Mouse (Mus musculus) stomach, embryonic 16.5 days (tissue): ENCODE data around the gene Wnt3a. TPM values are rescaled to one million over a fixed set of nuclear protein-coding genes. Genes with fewer than 3 reads are reported as not detected.

ENCODE experiments used
- ATAC-seq: fragments of 200-750 bp; cut with Nextera tagmentation; 2 replicates; pipeline ENCODE4 v1.8.0; 2017; ENCODE audit warnings: moderate number of reproducible peaks, moderate TSS enrichment; ENCODE audit not compliant: insufficient read depth, low FRiP score
- H3K27ac ChIP-seq: fragments of 300-500 bp; sonication (generic); 2 replicates; pipeline ENCODE4 v1.5.1; 2014; ENCODE audit warnings: low read length
- H3K27me3 ChIP-seq: fragments of 300-500 bp; sonication (generic); 2 replicates; pipeline ENCODE4 v1.6.1; 2014; ENCODE audit warnings: low read length, control low read depth, mixed read lengths; ENCODE audit not compliant: control insufficient read depth, insufficient read depth
- H3K36me3 ChIP-seq: fragments of 300-500 bp; sonication (generic); 2 replicates; pipeline ENCODE4 v1.6.1; 2014; ENCODE audit warnings: low read length; ENCODE audit not compliant: control insufficient read depth, insufficient read depth
- H3K4me1 ChIP-seq: fragments of 300-500 bp; sonication (generic); 2 replicates; pipeline ENCODE4 v1.6.1; 2014; ENCODE audit warnings: low read length, control low read depth, mixed read lengths; ENCODE audit not compliant: control insufficient read depth, insufficient read depth
- H3K4me2 ChIP-seq: fragments of 300-500 bp; sonication (generic); 2 replicates; pipeline ENCODE4 v1.6.1; 2014; ENCODE audit warnings: low read depth, low read length, mixed read lengths
- H3K4me3 ChIP-seq: fragments of 300-500 bp; sonication (generic); replicated peaks from 2 replicates; pipeline ENCODE4 v1.5.1; 2014; ENCODE audit warnings: mild to moderate bottlenecking, low read length
- H3K9ac ChIP-seq: fragments of 300-500 bp; sonication (generic); 2 replicates; pipeline ENCODE4 v1.6.1; 2014; ENCODE audit warnings: low read length
- H3K9me3 ChIP-seq: fragments of 300-500 bp; sonication (generic); replicated peaks from 2 replicates; pipeline ENCODE4 v1.6.1; 2016; ENCODE audit warnings: low read length, control low read depth; ENCODE audit not compliant: control insufficient read depth
- WGBS: fragments of 180-500 bp; shearing (Covaris S2); extraction: QIAGEN DNeasy Blood & Tissue Kit; methylation state at CpG from one replicate; pipeline ENCODE4 v1.1.7; 2014; 5-methylcytosine and 5-hydroxymethylcytosine counted together
- polyA plus RNA-seq: library from polyadenylated mRNA; unstranded; fragments of >200 nt; fragmentation: Nextera tagmentation; extraction: Ambion mirVana; gene quantifications from 2 replicates; pipeline ENCODE4 v1.2.1, GENCODE M21; 2015

Wnt3a gene
- polyA plus RNA-seq, 1 experiment from 2014 or later: 0.23 TPM

- no peak for ATAC-seq
- Histone ChIP-seq H3K27me3 (no peaks in the 10 kb centered on the region), H3K9me3 (no peaks in the 10 kb centered on the region), H3K4me2 (no peak overlapping the region), H3K4me3 (no peak overlapping the region), H3K4me1 (peaks cover 9% of the 10 kb centered on the region; the same call in 1 of the 2 replicates), H3K9ac (no peak overlapping the region), H3K27ac (no peak overlapping the region), H3K36me3 (no peaks in the 10 kb centered on the region)
- WGBS: 51% methylated on average over 5 of the region's 5 CpGs
These were observed 40.0 kb upstream of the Wnt3a start for GRCm38 (mm10) chr11:59330560-59330959.

- Histone ChIP-seq H3K4me2 (no peak overlapping the region), H3K9ac (no peak overlapping the region), H3K36me3 (no peaks in the 10 kb centered on the region), H3K27ac (no peak overlapping the region), H3K4me1 (peaks cover 12% of the 10 kb centered on the region; the same call in 1 of the 2 replicates), H3K9me3 (no peaks in the 10 kb centered on the region), H3K27me3 (no peaks in the 10 kb centered on the region), H3K4me3 (no peak overlapping the region)
- WGBS: 58% methylated on average over 6 of the region's 6 CpGs
- ATAC-seq: no peak
These were observed 39.1 kb upstream of the Wnt3a start for GRCm38 (mm10) chr11:59329616-59330015.

GRCm38 (mm10) chr11:59327625-59328024 lies 37.1 kb upstream of the Wnt3a start:
- Histone ChIP-seq H3K36me3 (no peaks in the 10 kb centered on the region), H3K27ac (no peak overlapping the region), H3K4me3 (no peak overlapping the region), H3K9ac (no peak overlapping the region), H3K4me1 (0 out of 2 replicates have a peak, but pooled peaks cover 8% of the 10 kb centered on the region), H3K27me3 (no peaks in the 10 kb centered on the region), H3K4me2 (no peak overlapping the region), H3K9me3 (no peaks in the 10 kb centered on the region)
- WGBS: 84% methylated on average over 18 of the region's 18 CpGs
- no peak for ATAC-seq

- no peaks in the 10 kb centered on the region for H3K36me3 ChIP-seq
- H3K9me3 ChIP-seq: no peaks in the 10 kb centered on the region
- no peak overlapping the region for H3K4me2 ChIP-seq
- 0 out of 2 replicates have a peak, but pooled peaks cover 8% of the 10 kb centered on the region for H3K4me1 ChIP-seq
- no peak overlapping the region for H3K27ac ChIP-seq
- no peaks in the 10 kb centered on the region for H3K27me3 ChIP-seq
- no peak overlapping the region for H3K9ac ChIP-seq
- ATAC-seq: peak; percentile 48; the same call in 1 of the 2 replicates
- 48% methylated on average over 5 of the region's 5 CpGs for WGBS
- no peak overlapping the region for H3K4me3 ChIP-seq
These were observed 34.2 kb upstream of the Wnt3a start for GRCm38 (mm10) chr11:59324777-59325176.

- H3K4me1 ChIP-seq: 0 out of 2 replicates have a peak, but pooled peaks cover 8% of the 10 kb centered on the region
- WGBS: 65% methylated on average over 3 of the region's 3 CpGs
- H3K36me3 ChIP-seq: no peaks in the 10 kb centered on the region
- H3K4me3 ChIP-seq: no peak overlapping the region
- no peak overlapping the region for H3K4me2 ChIP-seq
- no peak overlapping the region for H3K9ac ChIP-seq
- no peaks in the 10 kb centered on the region for H3K9me3 ChIP-seq
- H3K27me3 ChIP-seq: no peaks in the 10 kb centered on the region; the same call in 1 of the 2 replicates
- no peak overlapping the region for H3K27ac ChIP-seq
- no peak for ATAC-seq
These were observed 32.4 kb upstream of the Wnt3a start for GRCm38 (mm10) chr11:59322988-59323387.

- ATAC-seq: no peak
- Histone ChIP-seq H3K9ac (no peak overlapping the region), H3K27me3 (no peaks in the 10 kb centered on the region; the same call in 1 of the 2 replicates), H3K4me2 (no peak overlapping the region), H3K36me3 (no peaks in the 10 kb centered on the region), H3K9me3 (no peaks in the 10 kb centered on the region), H3K4me1 (peaks cover 25% of the 10 kb centered on the region), H3K27ac (no peak overlapping the region), H3K4me3 (no peak overlapping the region)
- WGBS: 52% methylated on average over 6 of the region's 6 CpGs
These were observed 26.0 kb upstream of the Wnt3a start for GRCm38 (mm10) chr11:59316517-59316916.

- Histone ChIP-seq H3K27me3 (peaks cover 3% of the 10 kb centered on the region), H3K9me3 (no peaks in the 10 kb centered on the region), H3K27ac (no peak overlapping the region), H3K4me2 (no peak overlapping the region), H3K4me3 (no peak overlapping the region), H3K9ac (no peak overlapping the region), H3K4me1 (peaks cover 34% of the 10 kb centered on the region), H3K36me3 (no peaks in the 10 kb centered on the region)
- 41% methylated on average over 11 of the region's 11 CpGs for WGBS
- no peak for ATAC-seq
These were observed 23.4 kb upstream of the Wnt3a start for GRCm38 (mm10) chr11:59313944-59314343.

- no peak overlapping the region for H3K4me2 ChIP-seq
- no peaks in the 10 kb centered on the region for H3K9me3 ChIP-seq
- WGBS: 49% methylated on average over 17 of the region's 17 CpGs
- peaks cover 6% of the 10 kb centered on the region; the same call in 1 of the 2 replicates for H3K27me3 ChIP-seq
- no peak overlapping the region for H3K4me3 ChIP-seq
- H3K36me3 ChIP-seq: no peaks in the 10 kb centered on the region
- peaks cover 40% of the 10 kb centered on the region for H3K4me1 ChIP-seq
- H3K27ac ChIP-seq: no peak overlapping the region
- H3K9ac ChIP-seq: peak overlapping the region; percentile 11; the same call in 1 of the 2 replicates
- no peak for ATAC-seq
These were observed 22.7 kb upstream of the Wnt3a start for GRCm38 (mm10) chr11:59313029-59313811.

- H3K9ac ChIP-seq: no peak overlapping the region
- H3K36me3 ChIP-seq: no peaks in the 10 kb centered on the region
- 43% methylated on average over 8 of the region's 8 CpGs for WGBS
These were observed 21.9 kb upstream of the Wnt3a start for GRCm38 (mm10) chr11:59312501-59312900.

More at GRCm38 (mm10) chr11:59312501-59312900, 21.9 kb upstream of the Wnt3a start:
- Histone ChIP-seq H3K4me1 (peaks cover 43% of the 10 kb centered on the region), H3K27ac (no peak overlapping the region), H3K9me3 (no peaks in the 10 kb centered on the region), H3K27me3 (peaks cover 6% of the 10 kb centered on the region; the same call in 1 of the 2 replicates), H3K4me3 (no peak overlapping the region), H3K4me2 (no peak overlapping the region)
- ATAC-seq: no peak
